ENCODE assay signal across 8 mouse cellular contexts in the genomic region with DNA sequence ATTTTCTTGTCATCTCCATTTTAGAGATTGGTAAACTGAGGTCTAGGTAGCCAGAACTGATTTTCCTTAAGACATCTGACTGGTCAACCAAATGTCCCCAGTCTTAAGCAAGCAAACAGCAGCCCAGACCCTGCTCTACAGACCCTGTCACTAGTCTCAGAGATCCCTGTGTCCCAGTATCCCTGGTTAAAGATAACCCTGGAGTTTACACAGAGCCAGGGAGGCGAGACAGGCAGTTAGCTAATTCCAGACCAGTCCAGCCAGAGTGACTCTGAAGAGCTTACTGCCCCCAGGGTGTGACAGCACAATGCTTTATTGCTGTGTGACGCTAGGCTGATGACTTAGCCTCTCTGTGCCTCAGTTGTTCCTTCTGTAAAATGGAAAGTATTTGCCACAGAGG. TPM values are rescaled to one million over a fixed set of nuclear protein-coding genes. Genes with fewer than 3 reads are reported as not detected.
DNase-seq lines count a peak whose midpoint lies in the region; ATAC-seq and TF ChIP-seq lines count a peak whose summit lies in the region.

A gene (minus strand): TSS at position 129 of the 400 bp plus-strand sequence.

- peak within 1 kb of the TSS; percentile 98 for H3K27ac ChIP-seq in liver, adult 2 months (replicated peaks; ENCODE audit: insufficient read depth, low read depth, low read length)
- H3K27ac ChIP-seq in embryonic facial prominence, embryonic 13.5 days: peak within 1 kb of the TSS; percentile 72
- H3K27ac ChIP-seq in limb, embryonic 13.5 days: peak within 1 kb of the TSS; percentile 22; the same call in 1 of the 2 replicates

- H3K27me3 ChIP-seq in liver, adult 2 months (ENCODE audit: control insufficient read depth, insufficient read depth, low read length): no peaks in the 10 kb centered on the region
- peaks cover 25% of the 10 kb centered on the region for H3K27me3 ChIP-seq in embryonic facial prominence, embryonic 13.5 days
- H3K27me3 ChIP-seq in limb, embryonic 13.5 days: peaks cover 29% of the 10 kb centered on the region

- intact Hi-C loops in heart, postnatal 14 days (cut with DNase I): loop anchor here (5.0 kb wide), 1 partner anchor 115 kb away; no protein-coding TSS in a partner anchor

- no peak for ATAC-seq in embryonic facial prominence, embryonic 13.5 days (ENCODE audit: insufficient number of reproducible peaks, insufficient read depth, low FRiP score, low TSS enrichment, low read depth)
- ATAC-seq in limb, embryonic 13.5 days (ENCODE audit: low FRiP score, low read depth): no peak
- no peak for ATAC-seq in granulocyte monocyte progenitor cell, adult 5-6 weeks (replicated peaks; ENCODE audit: poor library complexity, severe bottlenecking)

- peak within 1 kb of the TSS; percentile 49 for H3K9ac ChIP-seq in liver, adult 2 months (ENCODE audit: low read depth, low read length)
- no peak within 1 kb of the TSS for H3K9ac ChIP-seq in embryonic facial prominence, embryonic 13.5 days
- H3K9ac ChIP-seq in limb, embryonic 13.5 days: no peak within 1 kb of the TSS

- peaks cover 3% of the 10 kb centered on the region; the same call in 1 of the 2 replicates for H3K36me3 ChIP-seq in liver, adult 2 months (ENCODE audit: control insufficient read depth, insufficient read depth, low read length)
- H3K36me3 ChIP-seq in embryonic facial prominence, embryonic 13.5 days: no peaks in the 10 kb centered on the region
- no peaks in the 10 kb centered on the region for H3K36me3 ChIP-seq in limb, embryonic 13.5 days

- peak; percentile 88 for DNase-seq in liver, adult 2 months (ENCODE audit: extremely low read depth, low read depth, low spot score)
- DNase-seq in liver: no peak
- DNase-seq in heart, postnatal 14 days: no peak
- DNase-seq in cerebellum, postnatal 14 days: no peak
- DNase-seq in ovary, postnatal 10 days (ENCODE audit: low spot score): no peak

- WGBS in liver, adult 2 months: 27% methylated on average over 2 of the region's 2 CpGs
- WGBS in embryonic facial prominence, embryonic 13.5 days: 65% methylated on average over 2 of the region's 2 CpGs
- WGBS in limb, embryonic 13.5 days: 77% methylated on average over 2 of the region's 2 CpGs

- H3K9me3 ChIP-seq in embryonic facial prominence, embryonic 13.5 days: no peaks in the 10 kb centered on the region
- no peaks in the 10 kb centered on the region for H3K9me3 ChIP-seq in limb, embryonic 13.5 days

- no peak within 1 kb of the TSS; the same call in 1 of the 2 replicates for H3K4me3 ChIP-seq in liver, adult 2 months (ENCODE audit: insufficient read depth, low read depth, low read length)
- no peak within 1 kb of the TSS for H3K4me3 ChIP-seq in embryonic facial prominence, embryonic 13.5 days
- H3K4me3 ChIP-seq in limb, embryonic 13.5 days: no peak within 1 kb of the TSS

- H3K4me2 ChIP-seq in embryonic facial prominence, embryonic 13.5 days: 0 out of 2 replicates have a peak within 1 kb of the TSS, but pooled peaks have one; percentile 59
- no peak within 1 kb of the TSS for H3K4me2 ChIP-seq in limb, embryonic 13.5 days (replicated peaks)

- TF ChIP-seq POLR2A in liver, adult 2 months (IDR thresholded peaks at IDR 0.05; ENCODE audit: extremely low read depth, insufficient read depth, low read length): no peak

- H3K4me1 ChIP-seq in liver, adult 2 months (ENCODE audit: control insufficient read depth, insufficient read depth, low read length): peaks cover 32% of the 10 kb centered on the region
- H3K4me1 ChIP-seq in embryonic facial prominence, embryonic 13.5 days: peaks cover 41% of the 10 kb centered on the region
- peaks cover 34% of the 10 kb centered on the region for H3K4me1 ChIP-seq in limb, embryonic 13.5 days

- no peak for TF ChIP-seq CTCF in liver, adult 2 months (IDR thresholded peaks at IDR 0.05; ENCODE audit: low read depth, low read length)

- 0 out of 2 replicates have a peak, but pooled peaks cover 2% of the 10 kb centered on the region for H3K79me2 ChIP-seq in liver, adult 2 months (ENCODE audit: control insufficient read depth, insufficient read depth, low read length)

RNA-seq across cellular contexts. Expression of the gene that starts here (rescaled TPM):
- 127 and 154 TPM in 2 replicates for total RNA-seq in liver, adult 2 months (2014; rRNA removed)
- polyA plus RNA-seq in liver, adult 2 months (2012; rRNA removed): 1,507 and 1,555 TPM in 2 replicates
- 50.0 and 59.2 TPM in 2 replicates for polyA plus RNA-seq in embryonic facial prominence, embryonic 13.5 days (2015; fragmentation: Nextera tagmentation; extraction: Ambion mirVana)
- 100 to 1,000 TPM; 712 to 747 TPM for total RNA-seq in heart, postnatal 14 days (2021)
- 61.7 and 71.2 TPM in 2 replicates for polyA plus RNA-seq in limb, embryonic 13.5 days (2015; fragmentation: Nextera tagmentation; extraction: Ambion mirVana)
- total RNA-seq in granulocyte monocyte progenitor cell, adult 5-6 weeks (2014; fragmentation: Nextera tagmentation): not detected in 2 replicates
- not detected in 2 replicates for total RNA-seq in granulocyte monocyte progenitor cell, adult 5-6 weeks (2017)

Comparison
In these comparisons a context has a peak if more than half of its experiments do, and no peak if none do; other contexts are left out.
1. RNA of the gene that starts here (total RNA-seq): 712 to 747 TPM in heart, postnatal 14 days and 127 to 154 TPM in liver, adult 2 months; not detected in granulocyte monocyte progenitor cell, adult 5-6 weeks; every median in the first group is over 100 times any median in the second.
2. RNA of the gene that starts here (polyA plus RNA-seq): 1,507 to 1,555 TPM in liver, adult 2 months; 61.7 to 71.2 TPM in limb, embryonic 13.5 days and 50.0 to 59.2 TPM in embryonic facial prominence, embryonic 13.5 days; every median in the first group is over 10 times any median in the second.
3. H3K27ac ChIP-seq: peak in every context shown above with its lines; median percentile 98 in liver, adult 2 months; 72 in embryonic facial prominence, embryonic 13.5 days; 22 in limb, embryonic 13.5 days.